Mouse (Mus musculus) CH12.LX (cell line): ENCODE measurements around the gene Rtl5.

Experiments
- E2F4 ChIP-seq: IDR thresholded peaks from 2 replicates; pipeline ENCODE4 v1.6.1; 2011; ENCODE audit warnings: low read depth, low read length, improper control_type of control experiment; ENCODE audit not compliant: insufficient replicate concordance
- EP300 ChIP-seq: IDR thresholded peaks from 2 replicates; pipeline ENCODE4 v1.6.1; 2011; ENCODE audit warnings: low read length, improper control_type of control experiment
- JUND ChIP-seq: conservative IDR thresholded peaks from 2 replicates; pipeline ENCODE4 v1.6.1; 2011; ENCODE audit warnings: low read depth, low read length, improper control_type of control experiment
- MAX ChIP-seq: IDR thresholded peaks from 2 replicates; pipeline ENCODE4 v1.6.1; 2011; ENCODE audit warnings: low read length, improper control_type of control experiment
- MEF2A ChIP-seq: IDR thresholded peaks from 2 replicates; pipeline ENCODE4 v1.6.1; 2014; ENCODE audit warnings: low read depth, mild to moderate bottlenecking, inconsistent platforms, low read length, improper control_type of control experiment, borderline replicate concordance
- PAX5 ChIP-seq: IDR thresholded peaks from 2 replicates; pipeline ENCODE4 v1.6.1; 2012; ENCODE audit warnings: low read length, inconsistent platforms, mixed read lengths
- RAD21 ChIP-seq: IDR thresholded peaks from 2 replicates; pipeline ENCODE4 v1.6.1; 2011; ENCODE audit warnings: low read depth, mild to moderate bottlenecking, low read length, improper control_type of control experiment, moderate library complexity
- ZNF384 ChIP-seq: IDR thresholded peaks from 2 replicates; pipeline ENCODE4 v1.6.1; 2012; ENCODE audit warnings: low read depth, low read length, improper control_type of control experiment, inconsistent platforms

GRCm38 (mm10) chrX:102066134-102066533, 5.0 kb downstream of the Rtl5 start:
- TF ChIP-seq MAX (no peak), MEF2A (no peak), EP300 (no peak), E2F4 (no peak), RAD21 (peak; percentile 73), JUND (no peak), ZNF384 (no peak), PAX5 (no peak)
